Mouse (Mus musculus) inflammation-experienced regulatory T-cells, adult 16 weeks (primary cell): ENCODE measurements around the gene G430095P16Rik. TPM values are rescaled to one million over a fixed set of nuclear protein-coding genes. Genes with fewer than 3 reads are reported as not detected.

Experiments used
- polyA plus RNA-seq: library from polyadenylated mRNA; unstranded; fragments of 100-300 nt; shearing (Covaris generic); gene quantifications from one replicate; pipeline ENCODE4 v1.2.1, GENCODE M21; 2017

The G430095P16Rik gene
- polyA plus RNA-seq, result 29.3 TPM

GRCm38 (mm10) chr8:84722850-84723570, at the start of gene G430095P16Rik:
Gene G430095P16Rik (plus strand): TSS chr8:84723007.

GRCm38 (mm10) chr8:84686191-84687002, 36.4 kb upstream of the G430095P16Rik start, which contains the start of gene Trmt1:
Gene Trmt1 (plus strand): TSS chr8:84686307.

GRCm38 (mm10) chr8:84687705-84688100, 35.1 kb upstream of the G430095P16Rik start, which contains the start of gene Nacc1:
Gene Nacc1 (minus strand): TSS chr8:84687862.

GRCm38 (mm10) chr8:84700941-84701911, 21.6 kb upstream of the G430095P16Rik start, which contains the start of gene Lyl1:
Gene Lyl1 (plus strand): TSS chr8:84701457.

Other genes with a start within 250 kb of the G430095P16Rik start
- 170 TPM for gene Ier2, start 60.2 kb upstream of the G430095P16Rik start, polyA plus RNA-seq
- gene Trmt1, start 36.7 kb upstream of the G430095P16Rik start, polyA plus RNA-seq, result 63.7 TPM
- gene Nacc1, start 35.1 kb upstream of the G430095P16Rik start, polyA plus RNA-seq, result 3.9 TPM
- gene Lyl1, start 21.6 kb upstream of the G430095P16Rik start, polyA plus RNA-seq, result 0.54 TPM
- 3.4 TPM for gene Nfix, start 77.3 kb downstream of the G430095P16Rik start, polyA plus RNA-seq
- 9.0 TPM for gene Dand5, start 99.8 kb downstream of the G430095P16Rik start, polyA plus RNA-seq
- 30.6 TPM for gene Gadd45gip1, start 108.5 kb downstream of the G430095P16Rik start, polyA plus RNA-seq
- gene Rad23a, start 117.7 kb downstream of the G430095P16Rik start, polyA plus RNA-seq, result 211 TPM
- 499 TPM for gene Calr, start 123.9 kb downstream of the G430095P16Rik start, polyA plus RNA-seq
- 111 TPM for gene Farsa, start 134.0 kb downstream of the G430095P16Rik start, polyA plus RNA-seq
- 8.3 TPM for gene Syce2, start 149.1 kb downstream of the G430095P16Rik start, polyA plus RNA-seq
- 37.3 TPM for gene Gcdh, start 170.9 kb downstream of the G430095P16Rik start, polyA plus RNA-seq
- 0.32 TPM for gene Klf1, start 178.9 kb downstream of the G430095P16Rik start, polyA plus RNA-seq
- 21.8 TPM for gene Dnase2a, start 185.6 kb downstream of the G430095P16Rik start, polyA plus RNA-seq
- 1.5 TPM for gene Mast1, start 214.4 kb downstream of the G430095P16Rik start, polyA plus RNA-seq
- gene Rtbdn, start 224.0 kb downstream of the G430095P16Rik start, polyA plus RNA-seq, result 0.24 TPM
- not detected for gene Gm49661, start 246.4 kb downstream of the G430095P16Rik start, polyA plus RNA-seq
- gene Prdx2, start 246.6 kb downstream of the G430095P16Rik start, polyA plus RNA-seq, result 247 TPM
- gene Rnaseh2a, start 246.8 kb downstream of the G430095P16Rik start, polyA plus RNA-seq, result 101 TPM